Mouse (Mus musculus): Measurements from ENCODE around the gene Isoc2b.
"Not testable (repeated sequence)": the region's sequence is repeated elsewhere in the genome, so short reads cannot be mapped to it uniquely, and the experiment has no call there.

Gene Isoc2b

DNA sequence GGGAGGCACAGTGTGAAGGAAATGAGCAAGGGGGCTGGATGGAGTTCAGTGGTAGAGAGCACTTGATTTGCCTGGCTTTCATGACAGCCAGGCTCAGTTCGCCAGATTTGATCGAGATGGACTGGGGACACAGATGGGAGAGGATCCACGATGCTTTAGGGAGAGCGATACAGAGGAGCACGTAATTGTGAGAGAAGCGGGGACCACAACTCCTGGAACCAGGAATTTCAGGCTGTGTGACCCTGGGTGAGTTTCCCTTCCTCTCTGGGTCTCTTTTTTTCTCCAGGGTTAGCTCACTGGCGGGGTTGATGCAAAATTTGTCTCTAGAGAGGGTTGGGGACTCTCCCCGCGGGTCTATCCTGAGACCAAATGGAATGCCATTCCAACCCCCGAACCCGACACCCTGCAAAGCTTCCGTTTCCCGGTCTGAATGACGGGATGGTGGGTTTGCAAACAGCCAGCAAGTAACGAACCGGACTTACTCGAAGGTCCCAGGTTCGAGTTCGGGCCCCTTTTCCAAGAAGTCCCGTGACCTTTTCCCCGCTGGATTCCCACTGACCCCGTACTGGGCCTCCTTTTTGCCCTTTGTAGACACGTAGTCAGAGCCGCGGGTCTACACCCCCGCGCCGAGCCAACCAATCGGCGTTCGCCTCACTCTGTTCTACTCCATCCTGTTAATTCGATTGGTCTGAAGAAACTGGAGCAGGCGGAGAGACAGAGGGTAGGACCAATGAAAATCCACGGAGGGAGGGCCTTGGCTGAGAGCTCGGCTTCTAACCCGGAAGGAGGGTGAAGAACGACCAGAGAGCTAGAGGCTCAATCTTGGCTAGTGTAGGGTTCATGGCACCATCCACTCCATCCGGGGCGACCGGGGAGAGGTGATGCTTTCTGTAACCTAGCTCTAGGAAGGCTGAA lies 4.2 kb downstream of the Isoc2b start:
- peak; percentile 99 for ATAC-seq (ENCODE audit: low TSS enrichment)

DNA sequence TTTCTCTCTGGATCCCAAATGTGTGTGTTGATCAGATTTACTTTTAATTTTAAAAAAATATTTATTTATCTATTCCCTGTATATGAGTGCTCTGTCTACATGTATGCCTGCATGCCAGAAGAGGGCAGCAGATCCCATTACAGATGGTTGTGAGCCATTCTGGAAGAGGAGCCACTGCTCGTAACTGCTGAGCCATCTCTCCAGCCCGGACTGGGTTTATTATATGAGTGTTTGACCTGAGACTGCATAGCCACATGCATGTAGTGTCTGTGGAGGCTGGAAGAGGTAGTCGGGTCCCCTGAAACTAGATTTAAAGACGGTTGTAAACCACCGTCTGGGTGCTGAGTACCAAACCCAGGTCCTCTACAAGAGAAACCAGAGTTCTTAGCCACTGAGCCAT lies 5.0 kb downstream of the Isoc2b start:
- ATAC-seq (ENCODE audit: low TSS enrichment): no peak

DNA sequence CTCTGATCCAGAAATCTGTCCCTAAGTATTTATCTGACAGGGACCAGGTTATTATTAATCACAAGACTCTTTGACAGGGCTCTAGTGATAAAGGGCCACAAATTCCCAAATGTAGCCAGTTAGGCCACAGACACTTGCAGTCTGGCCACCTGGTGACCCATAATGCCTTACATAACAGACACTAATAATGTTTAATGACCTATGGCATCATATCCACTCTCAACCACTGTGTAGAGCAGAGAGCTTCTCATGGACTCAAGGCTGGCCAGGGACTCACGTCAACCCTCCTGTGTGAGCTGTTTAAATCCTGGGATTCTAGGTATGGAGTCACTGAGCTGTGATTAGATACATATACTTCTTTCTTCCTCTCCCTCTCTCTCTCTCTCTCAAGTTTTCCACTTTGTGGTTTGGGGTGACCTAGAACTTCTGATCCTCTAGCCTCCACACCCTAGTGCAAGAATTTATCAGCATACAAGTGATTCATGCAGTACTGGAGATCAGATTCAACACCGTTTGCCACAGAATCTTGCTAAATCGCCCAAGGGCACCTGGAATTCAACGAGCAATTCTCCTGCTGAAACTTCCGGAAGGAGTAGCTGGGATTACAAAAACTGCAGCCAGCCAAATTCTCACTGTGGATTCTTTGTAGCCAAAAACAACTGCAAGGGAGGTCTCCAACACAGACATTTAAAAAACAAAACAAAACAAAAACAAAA lies 5.8 kb downstream of the Isoc2b start:
- no peak for ATAC-seq (ENCODE audit: low TSS enrichment)

GRCm38 (mm10) chr7:4863541-4864080 lies 6.4 kb downstream of the Isoc2b start:
- ATAC-seq (ENCODE audit: low TSS enrichment): no peak

DNA sequence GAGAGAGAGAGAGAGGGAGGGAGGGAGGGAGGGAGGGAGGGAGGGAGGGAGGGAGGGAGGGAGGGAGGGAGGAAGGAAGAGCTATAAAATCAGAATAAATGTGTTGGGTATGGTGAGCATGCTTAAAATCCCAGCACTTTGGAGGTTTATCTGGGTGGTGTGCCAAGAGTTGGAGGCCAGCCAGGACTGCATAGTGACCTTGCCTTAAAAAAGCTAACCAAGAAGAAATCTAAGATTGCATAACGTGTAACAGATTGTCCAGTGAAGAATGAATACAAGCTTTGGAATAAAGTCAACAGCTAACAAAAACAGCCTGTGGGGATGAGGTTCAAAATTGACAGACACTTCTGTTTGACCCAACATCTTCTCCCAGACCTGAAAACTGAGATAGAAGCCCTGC lies 7.0 kb downstream of the Isoc2b start:
- no peak for ATAC-seq (ENCODE audit: low TSS enrichment)

DNA sequence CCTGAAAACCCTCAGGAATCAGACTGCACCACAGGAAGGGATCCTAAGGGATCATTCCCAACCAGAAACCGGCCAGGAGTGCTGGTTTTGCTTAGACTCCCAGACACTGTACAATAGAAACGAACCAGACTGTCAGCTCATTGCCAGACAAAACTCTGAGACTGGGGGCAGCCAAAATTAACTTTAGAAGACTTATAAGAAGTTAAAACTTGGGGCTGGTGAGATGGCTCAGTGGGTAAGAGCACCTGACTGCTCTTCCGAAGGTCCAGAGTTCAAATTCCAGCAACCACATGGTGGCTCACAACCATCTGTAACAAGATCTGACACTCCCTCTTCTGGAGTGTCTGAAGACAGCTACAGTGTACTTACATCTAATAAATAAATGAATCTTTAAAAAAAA lies 9.1 kb downstream of the Isoc2b start:
- not testable (repeated sequence) for ATAC-seq (ENCODE audit: low TSS enrichment)

GRCm38 (mm10) chr7:4859418-4859978 lies 10.6 kb downstream of the Isoc2b start:
- no peak for ATAC-seq (ENCODE audit: low TSS enrichment)

GRCm38 (mm10) chr7:4857321-4857720 lies 12.7 kb downstream of the Isoc2b start:
- no peak for ATAC-seq (ENCODE audit: low TSS enrichment)

- no peak for ATAC-seq (ENCODE audit: low TSS enrichment)
Observed at GRCm38 (mm10) chr7:4856508-4856907, 13.6 kb downstream of the Isoc2b start.

DNA sequence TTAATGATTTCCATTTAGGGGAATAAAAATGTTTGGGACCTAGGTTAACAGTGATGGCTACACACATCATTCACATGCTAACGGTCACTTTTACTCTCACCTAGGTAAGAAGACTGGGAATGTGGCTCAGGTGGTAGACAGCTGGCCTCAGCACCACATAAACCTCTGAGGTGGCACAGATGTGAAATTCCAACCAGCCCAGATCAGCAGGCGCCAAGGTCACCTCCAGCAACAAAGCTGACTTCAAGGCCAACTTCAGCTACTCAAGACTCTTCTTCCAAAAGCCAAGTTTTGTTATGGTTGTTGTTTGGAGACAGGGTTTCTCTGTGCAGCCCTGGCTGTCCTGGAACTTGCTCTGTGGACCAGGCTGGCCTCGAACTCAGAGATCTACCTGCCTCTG lies 16.4 kb downstream of the Isoc2b start:
- no peak for ATAC-seq (ENCODE audit: low TSS enrichment)

DNA sequence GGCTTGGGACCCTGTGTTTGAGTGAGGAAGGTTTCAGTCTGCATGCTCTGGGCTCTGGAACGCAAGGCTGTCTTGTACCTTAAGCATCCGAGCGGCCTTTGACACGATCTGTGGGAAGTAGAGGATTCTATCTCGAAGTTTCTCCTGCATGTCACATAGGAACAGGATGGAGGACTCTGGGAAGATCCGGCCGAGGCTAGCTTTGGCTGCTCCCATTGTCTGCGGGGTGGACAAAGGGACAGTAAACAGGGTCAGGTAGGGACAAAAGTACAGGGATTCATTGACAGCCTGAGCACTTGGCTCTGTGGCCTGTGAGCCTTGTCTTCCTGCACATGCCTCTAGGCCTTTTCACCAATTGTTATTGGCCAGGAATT lies 18.8 kb downstream of the Isoc2b start:
- ATAC-seq (ENCODE audit: low TSS enrichment): no peak

GRCm38 (mm10) chr7:4850621-4851314 lies 19.3 kb downstream of the Isoc2b start:
- ATAC-seq (ENCODE audit: low TSS enrichment): no peak

DNA sequence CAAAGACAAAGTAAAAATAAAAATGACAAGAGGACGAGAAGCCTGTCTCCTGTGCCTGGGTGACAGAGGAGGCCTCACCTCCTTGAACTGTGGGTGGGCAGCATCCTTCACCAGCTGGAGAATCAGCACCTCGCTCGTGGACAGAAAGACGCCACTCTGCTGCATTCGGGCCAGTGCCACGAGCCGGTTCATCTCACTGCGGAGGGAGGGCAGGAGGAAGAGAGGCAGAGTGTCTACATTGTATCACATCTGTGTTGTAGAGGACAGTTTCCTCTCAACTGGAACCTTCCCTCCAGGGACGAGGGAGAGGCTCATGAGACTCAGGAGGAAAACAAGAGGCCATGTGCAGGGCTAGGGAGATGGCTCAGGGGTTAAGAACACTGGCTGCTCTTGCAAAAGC lies 20.7 kb downstream of the Isoc2b start:
- ATAC-seq (ENCODE audit: low TSS enrichment): no peak

GRCm38 (mm10) chr7:4844917-4845309 lies 25.1 kb downstream of the Isoc2b start:
- ATAC-seq (ENCODE audit: low TSS enrichment): peak; percentile 72

- ATAC-seq (ENCODE audit: low TSS enrichment): peak; percentile 10; the same call in 1 of the 2 replicates
Observed at GRCm38 (mm10) chr7:4844245-4844916, 25.7 kb downstream of the Isoc2b start, which contains the start of gene Shisa7. Shisa7 (minus strand) TSS chr7:4844696.

- peak; percentile 48 for ATAC-seq (ENCODE audit: low TSS enrichment)
Observed at GRCm38 (mm10) chr7:4843604-4844244, 26.3 kb downstream of the Isoc2b start.

GRCm38 (mm10) chr7:4842634-4843131 lies 27.4 kb downstream of the Isoc2b start:
- no peak for ATAC-seq (ENCODE audit: low TSS enrichment)

- ATAC-seq (ENCODE audit: low TSS enrichment): peak; percentile 13; the same call in 1 of the 2 replicates
Observed at GRCm38 (mm10) chr7:4842077-4842476, 28.0 kb downstream of the Isoc2b start.

GRCm38 (mm10) chr7:4837639-4838038 lies 32.4 kb downstream of the Isoc2b start:
- no peak for ATAC-seq (ENCODE audit: low TSS enrichment)

GRCm38 (mm10) chr7:4836351-4836792 lies 33.7 kb downstream of the Isoc2b start:
- ATAC-seq (ENCODE audit: low TSS enrichment): peak; percentile 78
